Mouse (Mus musculus): ENCODE measurements around the gene Maml3.

DNA sequence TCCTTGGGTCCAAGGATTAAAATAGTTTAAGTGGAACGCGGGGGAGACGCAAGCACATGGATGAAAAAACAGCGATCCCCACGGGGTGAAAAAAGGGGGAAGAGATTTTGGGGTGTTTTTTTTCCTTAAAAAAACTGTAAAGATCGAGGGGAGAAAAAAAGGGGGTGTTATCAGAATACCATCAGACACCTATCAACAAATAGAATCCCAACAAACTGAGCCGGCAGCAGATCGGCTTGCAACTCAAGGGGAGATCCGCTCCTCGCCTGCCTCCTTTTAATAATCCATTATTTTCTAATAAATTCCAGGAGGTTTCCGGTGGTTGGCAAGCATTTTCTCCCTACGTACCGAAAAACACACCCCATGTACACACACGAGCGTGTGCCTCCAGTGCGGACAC is 668 bp downstream of the Maml3 start:
- TF ChIP-seq CTCF (IDR thresholded peaks at IDR 0.05; ENCODE audit: low read depth, low read length), result no peak
- no peak for TF ChIP-seq POLR2A (IDR thresholded peaks at IDR 0.05; ENCODE audit: borderline replicate concordance, low read depth, low read length)
